Mouse (Mus musculus) limb, embryonic 15.5 days (tissue): ENCODE measurements around the gene Mospd3. TPM values are rescaled to one million over a fixed set of nuclear protein-coding genes. Genes with fewer than 3 reads are reported as not detected.

Experiments used
- ATAC-seq: fragments of 200-750 bp; cut with Nextera tagmentation; 2 replicates; pipeline ENCODE4 v1.8.0; 2017; ENCODE audit warnings: low read depth, moderate TSS enrichment; ENCODE audit not compliant: insufficient number of reproducible peaks, low FRiP score, low TSS enrichment
- H3K27ac ChIP-seq: fragments of 300-500 bp; sonication (generic); 2 replicates; pipeline ENCODE4 v1.5.1; 2015; ENCODE audit warnings: moderate library complexity, mild to moderate bottlenecking, inconsistent platforms
- H3K27me3 ChIP-seq: fragments of 300-500 bp; sonication (generic); 2 replicates; pipeline ENCODE4 v1.6.1; 2015; ENCODE audit warnings: inconsistent platforms
- H3K36me3 ChIP-seq: fragments of 300-500 bp; sonication (generic); 2 replicates; pipeline ENCODE4 v1.6.1; 2015; ENCODE audit warnings: inconsistent platforms
- H3K4me1 ChIP-seq: fragments of 300-500 bp; sonication (generic); 2 replicates; pipeline ENCODE4 v1.6.1; 2015; ENCODE audit warnings: inconsistent platforms
- H3K4me2 ChIP-seq: fragments of 300-500 bp; sonication (generic); 2 replicates; pipeline ENCODE4 v1.6.1; 2015; ENCODE audit warnings: mild to moderate bottlenecking, inconsistent platforms
- H3K4me3 ChIP-seq: fragments of 300-500 bp; sonication (generic); 2 replicates; pipeline ENCODE4 v1.5.1; 2015; ENCODE audit warnings: mild to moderate bottlenecking, inconsistent platforms
- H3K9ac ChIP-seq: fragments of 300-500 bp; sonication (generic); 2 replicates; pipeline ENCODE4 v1.6.1; 2015; ENCODE audit warnings: inconsistent platforms
- H3K9me3 ChIP-seq: fragments of 300-500 bp; sonication (generic); 2 replicates; pipeline ENCODE4 v1.6.1; 2016; ENCODE audit warnings: inconsistent platforms
- WGBS: fragments of 180-500 bp; shearing (Covaris S2); methylation state at CpG from one replicate; pipeline ENCODE4 v1.1.7; 2015; 5-methylcytosine and 5-hydroxymethylcytosine counted together
- polyA plus RNA-seq: library from polyadenylated mRNA; unstranded; fragments of >200 nt; fragmentation: Nextera tagmentation; extraction: Ambion mirVana; gene quantifications from 2 replicates; pipeline ENCODE4 v1.2.1, GENCODE M21; 2015

Mospd3 gene
- polyA plus RNA-seq, 1 experiment from 2014 or later, result 41.8 TPM

DNA sequence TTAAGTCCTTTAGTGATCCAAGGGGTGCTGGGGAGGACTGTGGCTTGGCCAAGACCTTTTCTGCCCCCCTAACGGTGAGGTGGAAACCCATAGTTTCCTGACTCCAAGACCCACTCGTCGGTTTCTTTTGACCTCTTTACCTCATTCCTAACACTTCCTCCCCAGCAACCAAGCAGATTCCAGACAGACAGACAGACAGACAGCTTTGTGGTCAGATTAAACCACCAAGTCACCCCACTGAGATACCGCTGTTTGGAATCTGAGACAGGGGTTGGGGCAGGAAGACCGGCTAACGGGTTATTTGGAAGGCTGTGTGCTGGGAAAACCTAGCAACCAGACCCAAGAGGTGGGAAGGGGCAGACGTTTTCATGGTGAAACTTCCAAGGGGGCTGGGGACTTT, 30.7 kb downstream of the Mospd3 start:
- H3K4me2 ChIP-seq, result no peak overlapping the region
- H3K9me3 ChIP-seq, result no peaks in the 10 kb centered on the region
- H3K36me3 ChIP-seq, result no peaks in the 10 kb centered on the region
- H3K27me3 ChIP-seq, result peaks cover 15% of the 10 kb centered on the region
- peaks cover 10% of the 10 kb centered on the region for H3K4me1 ChIP-seq
- H3K4me3 ChIP-seq, result no peak overlapping the region
- H3K27ac ChIP-seq, result no peak overlapping the region
- H3K9ac ChIP-seq, result no peak overlapping the region
- WGBS, result 54% methylated on average over 7 of the region's 7 CpGs
- no peak for ATAC-seq

DNA sequence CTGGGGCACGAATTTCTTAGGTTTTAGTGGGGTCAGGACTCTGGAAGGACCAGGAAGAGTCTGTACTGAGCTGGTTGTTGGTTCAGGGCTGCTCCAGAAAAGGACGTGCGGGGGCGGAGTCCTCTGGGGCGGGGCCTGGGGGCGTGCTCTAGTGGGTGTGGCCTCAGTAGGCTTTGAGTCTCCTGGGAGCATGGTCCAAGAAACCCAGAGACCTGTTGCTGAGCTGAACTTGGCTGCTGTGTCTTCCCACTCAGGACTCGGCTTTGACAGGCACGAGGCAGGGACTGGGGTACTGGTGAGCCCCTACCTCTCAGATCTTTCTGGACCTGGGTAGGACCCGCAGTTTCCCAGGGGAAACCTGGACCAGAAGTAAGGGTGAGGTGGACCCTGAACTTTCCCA, 31.2 kb downstream of the Mospd3 start, which contains the start of gene Tfr2:
Gene Tfr2, plus strand, starts transcription at position 176 of the 400 bp plus-strand sequence.
- H3K27me3 ChIP-seq, result peaks cover 14% of the 10 kb centered on the region
- no peak within 1 kb of the TSS for H3K4me2 ChIP-seq
- 26% methylated on average over 9 of the region's 9 CpGs for WGBS
- H3K9me3 ChIP-seq, result no peaks in the 10 kb centered on the region
- ATAC-seq, result no peak
- H3K36me3 ChIP-seq, result no peaks in the 10 kb centered on the region
- H3K27ac ChIP-seq, result no peak within 1 kb of the TSS
- no peak within 1 kb of the TSS for H3K9ac ChIP-seq
- H3K4me1 ChIP-seq, result peaks cover 9% of the 10 kb centered on the region
- H3K4me3 ChIP-seq, result no peak within 1 kb of the TSS

DNA sequence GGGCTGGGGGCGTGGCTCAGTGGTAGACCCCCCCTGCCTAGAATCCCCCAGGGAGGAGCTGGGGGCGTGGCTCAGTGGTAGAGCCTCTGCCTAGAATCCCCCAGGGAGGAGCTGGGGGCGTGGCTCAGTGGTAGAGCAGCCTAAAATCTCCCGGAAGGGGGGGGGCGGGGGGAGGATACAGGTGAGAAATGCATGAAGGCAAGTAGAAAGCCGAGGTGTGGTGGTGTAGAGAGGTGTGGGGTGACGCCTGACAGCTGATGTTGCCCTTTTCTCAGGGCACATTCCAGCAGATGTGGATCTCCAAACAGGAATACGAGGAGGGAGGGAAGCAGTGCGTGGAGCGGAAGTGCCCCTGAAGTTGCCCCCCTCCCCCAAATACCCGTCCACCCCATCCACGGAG, 31.8 kb downstream of the Mospd3 start:
- ATAC-seq, result no peak
- WGBS, result 63% methylated on average over 11 of the region's 12 CpGs
- H3K4me3 ChIP-seq, result no peak overlapping the region
- H3K27me3 ChIP-seq, result peaks cover 7% of the 10 kb centered on the region; the same call in 1 of the 2 replicates
- H3K9me3 ChIP-seq, result no peaks in the 10 kb centered on the region
- H3K4me1 ChIP-seq, result peaks cover 4% of the 10 kb centered on the region; the same call in 1 of the 2 replicates
- no peaks in the 10 kb centered on the region for H3K36me3 ChIP-seq
- H3K4me2 ChIP-seq, result no peak overlapping the region
- H3K9ac ChIP-seq, result no peak overlapping the region
- H3K27ac ChIP-seq, result no peak overlapping the region

DNA sequence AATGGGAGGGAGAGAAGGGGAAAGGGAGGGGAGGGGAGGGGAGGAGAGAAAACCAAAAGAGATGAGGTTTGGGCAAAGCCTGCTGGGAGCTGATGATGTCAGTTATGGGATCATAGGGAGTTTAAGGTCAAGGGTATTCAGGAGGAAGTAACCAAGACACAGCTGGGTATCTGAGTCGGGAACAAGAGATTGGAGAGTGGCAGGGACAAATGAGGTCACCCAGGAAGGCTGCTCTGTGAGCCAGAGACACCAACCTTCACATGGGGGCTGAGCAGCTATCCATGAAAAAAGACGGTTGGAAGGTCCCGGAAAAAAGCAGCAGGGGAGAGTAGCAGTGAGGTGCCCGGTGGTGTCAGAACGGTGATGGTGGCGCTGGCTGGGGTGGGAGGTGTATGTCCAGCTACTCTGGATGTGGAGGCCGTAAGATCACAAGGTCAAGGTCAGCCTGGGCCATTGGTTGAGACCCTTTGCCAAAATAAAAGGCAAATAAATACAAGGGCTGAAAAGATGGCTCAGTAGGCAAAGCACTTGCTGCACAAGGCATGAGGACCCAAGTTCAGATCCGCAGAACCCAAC, 32.5 kb downstream of the Mospd3 start:
- Histone ChIP-seq H3K4me2 (no peak overlapping the region), H3K36me3 (no peaks in the 10 kb centered on the region), H3K4me1 (peaks cover 4% of the 10 kb centered on the region; the same call in 1 of the 2 replicates), H3K27ac (no peak overlapping the region), H3K4me3 (no peak overlapping the region), H3K27me3 (0 out of 2 replicates have a peak, but pooled peaks cover 3% of the 10 kb centered on the region), H3K9ac (no peak overlapping the region), H3K9me3 (no peaks in the 10 kb centered on the region)
- WGBS, result 86% methylated on average over 8 of the region's 8 CpGs
- ATAC-seq, result no peak

GRCm38 (mm10) chr5:137566416-137566815, 34.4 kb downstream of the Mospd3 start:
- Histone ChIP-seq H3K9ac (no peak overlapping the region), H3K36me3 (no peaks in the 10 kb centered on the region), H3K4me2 (no peak overlapping the region), H3K27ac (no peak overlapping the region), H3K9me3 (no peaks in the 10 kb centered on the region), H3K4me3 (no peak overlapping the region), H3K27me3 (no peaks in the 10 kb centered on the region), H3K4me1 (peaks cover 4% of the 10 kb centered on the region; the same call in 1 of the 2 replicates)
- WGBS, result 90% methylated on average over 5 of the region's 5 CpGs
- no peak for ATAC-seq

GRCm38 (mm10) chr5:137565744-137566143, 35.1 kb downstream of the Mospd3 start:
- Histone ChIP-seq H3K9ac (no peak overlapping the region), H3K27ac (no peak overlapping the region), H3K4me3 (no peak overlapping the region), H3K36me3 (no peaks in the 10 kb centered on the region), H3K4me1 (peaks cover 4% of the 10 kb centered on the region; the same call in 1 of the 2 replicates), H3K9me3 (no peaks in the 10 kb centered on the region), H3K27me3 (no peaks in the 10 kb centered on the region), H3K4me2 (no peak overlapping the region)
- WGBS, result 62% methylated on average over 6 of the region's 6 CpGs
- ATAC-seq, result no peak

- Histone ChIP-seq H3K27me3 (no peaks in the 10 kb centered on the region), H3K4me2 (no peak overlapping the region), H3K27ac (no peak overlapping the region), H3K36me3 (no peaks in the 10 kb centered on the region), H3K4me1 (no peaks in the 10 kb centered on the region), H3K9ac (no peak overlapping the region), H3K9me3 (no peaks in the 10 kb centered on the region), H3K4me3 (no peak overlapping the region)
- ATAC-seq, result no peak
- WGBS, result 63% methylated on average over 10 of the region's 10 CpGs
Measured at GRCm38 (mm10) chr5:137562965-137563364, 37.9 kb downstream of the Mospd3 start.

- WGBS, result 61% methylated on average over 6 of the region's 6 CpGs
- ATAC-seq, result no peak
- Histone ChIP-seq H3K9me3 (no peaks in the 10 kb centered on the region), H3K27me3 (no peaks in the 10 kb centered on the region), H3K4me1 (no peaks in the 10 kb centered on the region), H3K4me3 (no peak overlapping the region), H3K27ac (no peak overlapping the region), H3K9ac (no peak overlapping the region), H3K36me3 (no peaks in the 10 kb centered on the region), H3K4me2 (no peak overlapping the region)
Measured at GRCm38 (mm10) chr5:137561556-137561955, 39.3 kb downstream of the Mospd3 start.

GRCm38 (mm10) chr5:137553898-137554297, 47.0 kb downstream of the Mospd3 start:
- Histone ChIP-seq H3K36me3 (no peaks in the 10 kb centered on the region), H3K9me3 (no peaks in the 10 kb centered on the region), H3K4me3 (no peak overlapping the region), H3K4me2 (no peak overlapping the region), H3K27me3 (peaks cover 20% of the 10 kb centered on the region), H3K4me1 (peaks cover 7% of the 10 kb centered on the region), H3K9ac (no peak overlapping the region), H3K27ac (no peak overlapping the region)
- WGBS, result 44% methylated on average over 11 of the region's 11 CpGs
- no peak for ATAC-seq

- H3K4me3 ChIP-seq, result peak within 1 kb of the TSS; percentile 13
- peak; percentile 55; the same call in 1 of the 2 replicates for ATAC-seq
- H3K27ac ChIP-seq, result no peak within 1 kb of the TSS
- peaks cover 20% of the 10 kb centered on the region for H3K27me3 ChIP-seq
- peak within 1 kb of the TSS; percentile 41 for H3K4me2 ChIP-seq
- no peak within 1 kb of the TSS for H3K9ac ChIP-seq
- WGBS, result 2% methylated on average over 37 of the region's 37 CpGs
- H3K4me1 ChIP-seq, result peaks cover 7% of the 10 kb centered on the region
- H3K36me3 ChIP-seq, result no peaks in the 10 kb centered on the region
- no peaks in the 10 kb centered on the region for H3K9me3 ChIP-seq
Measured at GRCm38 (mm10) chr5:137553411-137553837, 47.4 kb downstream of the Mospd3 start, which contains the start of gene Actl6b. Gene Actl6b, plus strand, starts transcription at chr5:137553517.

- H3K4me2 ChIP-seq, result peak overlapping the region; percentile 41
- H3K36me3 ChIP-seq, result no peaks in the 10 kb centered on the region
- no peak overlapping the region for H3K27ac ChIP-seq
- 24% methylated on average over 6 of the region's 6 CpGs for WGBS
- no peaks in the 10 kb centered on the region for H3K9me3 ChIP-seq
- H3K4me3 ChIP-seq, result peak overlapping the region; percentile 13
- ATAC-seq, result no peak
- no peak overlapping the region for H3K9ac ChIP-seq
- H3K27me3 ChIP-seq, result peaks cover 20% of the 10 kb centered on the region
- peaks cover 7% of the 10 kb centered on the region for H3K4me1 ChIP-seq
Measured at GRCm38 (mm10) chr5:137553000-137553399, 47.9 kb downstream of the Mospd3 start.

GRCm38 (mm10) chr5:137551119-137551518, 49.7 kb downstream of the Mospd3 start:
- H3K4me3 ChIP-seq, result no peak overlapping the region
- no peak overlapping the region for H3K9ac ChIP-seq
- peaks cover 20% of the 10 kb centered on the region for H3K27me3 ChIP-seq
- no peaks in the 10 kb centered on the region for H3K36me3 ChIP-seq
- WGBS, result 66% methylated on average over 5 of the region's 5 CpGs
- ATAC-seq, result no peak
- peaks cover 7% of the 10 kb centered on the region for H3K4me1 ChIP-seq
- no peak overlapping the region for H3K4me2 ChIP-seq
- no peak overlapping the region for H3K27ac ChIP-seq
- no peaks in the 10 kb centered on the region for H3K9me3 ChIP-seq
